Mouse (Mus musculus) heart, adult 8-10 months (tissue): Measurements from ENCODE around the gene Ephb3. TPM values are rescaled to one million over a fixed set of nuclear protein-coding genes. Genes with fewer than 3 reads are reported as not detected.

Experiments used
- DNase-seq: peaks from one replicate; pipeline ENCODE4 v3.0.0; 2022; ENCODE audit warnings: low spot score
- total RNA-seq, 4 experiments: library from RNA; stranded (reverse); gene quantifications; 2 replicates each; pipeline ENCODE4 v1.2.4; 2022

Gene Ephb3
- total RNA-seq, 4 experiments from 2014 or later, result 7.1 to 10.0 (median 8.8) TPM

DNA sequence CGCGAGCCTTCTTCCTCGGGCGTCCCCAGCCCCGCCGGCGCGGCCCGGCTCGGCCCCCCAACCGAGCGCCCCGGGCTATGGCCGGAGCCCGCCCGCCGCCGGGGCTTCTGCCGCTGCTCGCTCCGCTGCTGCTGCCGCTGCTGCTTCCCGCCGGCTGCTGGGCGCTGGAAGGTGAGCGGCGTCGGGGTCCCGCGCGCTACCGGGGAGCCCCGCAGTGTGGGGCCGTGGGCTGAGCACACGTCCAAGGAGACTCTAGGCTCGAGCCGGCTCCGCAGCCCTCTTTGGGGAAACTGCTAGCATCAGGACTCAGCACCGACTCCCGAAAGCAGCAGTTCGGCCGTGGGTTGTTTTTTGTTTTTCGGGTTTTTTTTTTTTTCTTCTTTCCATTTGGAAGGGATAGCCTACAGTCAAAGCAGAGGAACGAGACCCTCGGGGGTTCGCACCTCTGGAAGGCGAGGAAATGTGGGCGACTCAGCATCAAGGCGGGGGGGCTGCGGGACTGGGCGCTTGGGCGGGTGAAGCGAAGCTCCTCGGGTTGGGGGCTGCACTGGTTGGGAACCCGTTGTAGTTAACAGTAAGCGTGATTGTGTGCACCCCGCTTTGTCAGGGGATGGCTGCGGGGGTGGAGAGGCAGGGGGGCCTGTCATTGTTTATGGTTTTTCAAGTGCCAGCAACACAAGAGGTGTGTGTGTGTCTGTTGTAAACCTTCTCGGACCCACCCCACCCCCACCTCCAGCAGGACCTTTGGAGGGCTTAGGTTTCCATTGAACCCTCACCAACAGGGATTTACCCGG, 735 bp downstream of the Ephb3 start:
- DNase-seq, result no peak

- DNase-seq, result no peak
Observed at GRCm38 (mm10) chr16:21208001-21208565, 3.5 kb downstream of the Ephb3 start.

- no peak for DNase-seq
Observed at GRCm38 (mm10) chr16:21209290-21209689, 4.7 kb downstream of the Ephb3 start.

GRCm38 (mm10) chr16:21210204-21210603, 5.6 kb downstream of the Ephb3 start:
- DNase-seq, result no peak

- DNase-seq, result peak; percentile 76
Observed at GRCm38 (mm10) chr16:21210667-21211338, 6.2 kb downstream of the Ephb3 start.

- no peak for DNase-seq
Observed at GRCm38 (mm10) chr16:21211501-21211900, 6.9 kb downstream of the Ephb3 start.

- DNase-seq, result no peak
Observed at GRCm38 (mm10) chr16:21212369-21212768, 7.8 kb downstream of the Ephb3 start.

- no peak for DNase-seq
Observed at GRCm38 (mm10) chr16:21213939-21214338, 9.4 kb downstream of the Ephb3 start.

GRCm38 (mm10) chr16:21214803-21215202, 10.2 kb downstream of the Ephb3 start:
- DNase-seq, result no peak

- no peak for DNase-seq
Observed at GRCm38 (mm10) chr16:21216047-21216446, 11.5 kb downstream of the Ephb3 start.

GRCm38 (mm10) chr16:21217233-21217632, 12.7 kb downstream of the Ephb3 start:
- no peak for DNase-seq

GRCm38 (mm10) chr16:21219656-21220055, 15.1 kb downstream of the Ephb3 start:
- no peak for DNase-seq

- no peak for DNase-seq
Observed at GRCm38 (mm10) chr16:21223038-21223437, 18.5 kb downstream of the Ephb3 start.

DNA sequence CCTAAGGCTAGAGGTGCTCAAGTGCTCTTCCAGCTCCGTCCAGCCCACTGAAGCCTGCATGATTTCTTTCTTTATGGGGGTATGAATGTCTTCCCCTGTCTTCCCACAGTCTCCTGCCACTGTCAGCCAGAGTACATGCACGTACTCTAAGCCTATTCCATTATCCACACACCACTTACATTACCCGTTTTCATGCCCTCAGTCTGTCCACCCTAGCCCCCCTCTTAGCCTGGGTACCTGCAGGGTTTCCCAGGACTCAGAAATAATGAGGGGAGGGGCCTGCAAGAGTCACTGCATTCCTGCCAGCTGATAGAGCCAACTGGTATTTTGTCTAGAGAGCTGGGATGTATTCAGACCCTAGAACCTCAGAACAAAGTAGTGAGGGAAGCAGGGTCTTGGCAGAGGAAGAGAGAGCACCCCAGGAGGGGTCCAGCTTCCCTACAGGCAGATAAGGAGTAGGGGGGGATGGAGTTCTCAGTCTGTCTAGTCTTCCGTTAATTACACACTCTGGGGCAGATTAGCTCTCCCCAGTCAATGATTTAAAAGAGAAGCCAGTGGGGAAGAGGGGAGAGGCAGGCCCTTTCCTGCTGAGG, 20.2 kb downstream of the Ephb3 start:
- no peak for DNase-seq

GRCm38 (mm10) chr16:21226629-21227028, 22.1 kb downstream of the Ephb3 start:
- no peak for DNase-seq

- no peak for DNase-seq
Observed at GRCm38 (mm10) chr16:21235135-21235534, 30.6 kb downstream of the Ephb3 start.

DNA sequence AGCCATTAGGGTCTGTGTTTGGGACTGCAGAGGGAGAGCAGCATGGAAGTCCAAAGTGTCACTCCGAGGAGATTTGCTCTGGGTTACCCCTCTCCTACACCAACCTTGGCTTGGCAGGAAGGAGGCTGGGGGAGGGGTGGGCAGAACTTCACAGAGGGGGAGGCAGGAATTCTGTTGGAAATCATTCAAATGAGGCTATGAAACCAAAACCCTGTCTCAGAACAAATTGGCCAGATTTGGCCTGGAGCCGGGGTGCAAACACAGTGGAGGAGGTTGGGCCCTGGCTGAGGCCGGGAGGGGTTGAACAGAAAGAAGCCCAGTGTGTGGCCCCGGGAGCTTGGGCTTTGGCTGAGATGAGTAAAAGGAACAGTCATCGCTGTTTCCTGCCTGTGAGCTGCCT, 34.2 kb downstream of the Ephb3 start:
- DNase-seq, result no peak

- no peak for DNase-seq
Observed at GRCm38 (mm10) chr16:21240547-21240946, 36.0 kb downstream of the Ephb3 start.

DNA sequence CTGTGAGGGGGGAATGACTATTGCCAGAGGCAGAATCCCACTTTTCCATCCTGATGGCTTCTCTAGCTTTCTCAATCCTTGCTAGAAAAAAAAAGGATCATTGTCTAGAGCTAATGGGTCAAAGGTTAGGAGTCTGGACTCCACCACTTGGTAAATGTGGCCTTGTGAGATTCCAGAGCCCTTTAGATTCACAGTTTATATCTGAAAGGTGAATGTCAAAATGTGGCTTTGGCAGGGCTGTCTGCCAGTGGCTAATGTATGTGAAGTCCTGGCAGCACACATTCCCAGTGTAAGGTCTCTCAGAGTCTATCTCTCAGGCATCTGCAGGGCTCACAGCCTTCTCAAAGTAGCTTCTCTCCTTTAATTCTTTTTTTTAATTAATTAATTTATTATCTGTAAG, 36.5 kb downstream of the Ephb3 start:
- no peak for DNase-seq

DNA sequence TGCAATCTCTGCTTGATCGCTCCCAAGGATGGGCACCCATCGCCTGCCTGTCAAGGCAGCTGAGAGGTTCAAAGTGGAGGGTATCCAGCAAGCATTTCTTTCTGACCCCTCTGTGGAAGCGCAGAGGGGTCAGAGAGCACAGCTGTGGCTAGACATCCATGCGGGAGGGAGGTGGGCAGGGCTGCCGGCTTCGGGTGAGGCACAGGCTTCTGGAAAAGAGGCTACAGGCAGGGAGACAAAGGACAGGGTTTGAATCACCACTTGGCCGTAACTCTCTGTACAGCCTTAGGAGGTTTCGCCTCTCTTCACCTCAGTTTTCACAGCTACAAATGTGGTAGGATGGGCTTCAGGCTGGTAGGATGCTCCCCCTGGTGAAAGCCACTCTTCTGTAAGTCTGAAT, 38.4 kb downstream of the Ephb3 start:
- DNase-seq, result no peak

DNA sequence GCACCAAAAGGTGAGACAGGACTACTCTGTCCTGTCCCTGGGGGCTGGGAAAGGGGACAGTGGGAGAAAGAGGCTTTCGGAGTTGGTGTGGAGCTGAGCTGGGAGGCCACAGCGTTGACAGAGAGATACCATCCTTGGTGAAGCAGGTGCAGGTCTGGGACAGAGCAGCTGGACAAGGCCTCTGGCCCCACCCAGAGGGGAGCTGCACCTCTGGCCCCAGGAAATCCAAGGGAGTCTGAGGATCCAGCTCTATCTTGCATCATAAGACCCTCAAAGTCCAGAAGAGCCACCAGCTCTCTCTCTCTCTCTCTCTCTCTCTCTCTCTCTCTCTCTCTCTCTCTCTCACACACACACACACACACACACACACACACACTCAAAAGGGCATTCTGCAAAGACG, 40.2 kb downstream of the Ephb3 start:
- no peak for DNase-seq

- DNase-seq, result no peak
Observed at GRCm38 (mm10) chr16:21245387-21245786, 40.8 kb downstream of the Ephb3 start.
